Mouse (Mus musculus) Muller cell, postnatal 12 days (primary cell): Measurements from ENCODE around the gene Palm.

Experiments used
- DNase-seq: peaks from one replicate; pipeline ENCODE4 v3.0.0-alpha.2; 2015; ENCODE audit errors: inconsistent ontology term

Palm gene

DNA sequence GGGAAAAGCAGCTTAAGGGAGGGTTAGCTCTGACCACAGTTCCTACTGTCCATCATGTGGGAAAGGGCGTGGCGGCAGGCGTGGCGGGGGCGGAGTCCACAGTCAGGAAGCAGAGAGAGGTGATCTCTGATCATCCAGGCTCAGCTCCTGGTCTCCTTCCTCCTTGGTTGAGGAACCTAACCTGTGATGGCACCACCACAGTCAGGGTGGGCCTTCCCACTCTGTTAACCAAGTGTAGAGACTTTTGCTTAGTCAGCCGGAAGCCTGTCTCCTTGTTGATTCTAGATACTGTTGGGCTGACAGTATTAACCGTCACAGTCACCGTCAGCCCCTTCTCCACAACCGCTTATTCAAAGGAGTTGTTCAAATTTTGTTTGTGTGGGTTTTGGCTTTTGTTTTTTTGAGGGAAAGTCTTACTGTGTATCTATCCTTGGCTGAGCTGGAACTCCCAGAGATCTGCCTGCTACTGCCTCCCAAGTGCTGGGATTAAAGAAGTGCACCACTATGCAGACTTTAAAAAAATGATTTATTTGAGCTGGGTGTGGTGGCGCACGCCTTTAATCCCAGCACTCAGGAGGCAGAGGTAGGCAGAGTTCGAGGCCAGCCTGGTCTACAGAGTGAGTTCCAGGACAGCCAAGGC, 5.0 kb downstream of the Palm start:
- DNase-seq = no peak

DNA sequence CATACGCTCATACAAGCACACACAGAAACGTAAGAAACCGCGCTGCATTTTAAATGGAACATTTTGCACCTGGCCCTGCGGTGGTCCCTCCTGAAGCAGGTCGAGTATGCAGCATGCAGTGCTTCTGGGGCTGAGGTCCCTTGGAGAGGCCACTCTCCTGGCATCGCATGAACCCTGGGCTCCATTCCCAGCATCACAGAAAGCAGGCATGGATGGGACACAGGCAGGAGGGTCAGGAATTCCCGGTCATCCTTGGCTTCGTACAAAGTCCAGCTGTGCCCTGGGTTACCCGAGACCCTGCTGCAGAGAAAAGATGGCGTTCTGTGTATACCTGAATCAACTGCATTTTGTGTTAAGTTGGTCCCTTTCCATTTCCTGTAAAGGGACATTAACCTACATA, 7.1 kb downstream of the Palm start:
- no peak for DNase-seq

DNA sequence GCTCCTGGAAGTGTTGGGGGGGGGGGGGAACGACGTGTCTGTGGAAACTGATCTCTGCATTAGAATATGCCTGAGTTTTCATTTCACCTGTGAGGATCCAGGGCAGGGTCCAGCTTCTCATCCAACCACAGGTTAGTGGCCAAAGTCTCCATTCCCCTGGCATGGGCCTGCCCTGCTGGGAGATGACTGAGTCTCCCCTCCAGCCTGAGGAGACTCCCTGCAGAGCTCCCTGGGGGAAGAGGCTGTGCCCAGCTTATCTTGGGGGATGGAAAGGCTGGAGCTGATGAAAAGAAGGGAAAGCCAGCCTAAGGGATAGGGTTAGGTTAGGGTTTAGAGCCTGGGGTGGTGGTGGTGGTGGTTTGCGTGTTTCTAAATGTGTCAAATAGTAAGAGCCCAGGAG, 8.5 kb downstream of the Palm start:
- DNase-seq = no peak

DNA sequence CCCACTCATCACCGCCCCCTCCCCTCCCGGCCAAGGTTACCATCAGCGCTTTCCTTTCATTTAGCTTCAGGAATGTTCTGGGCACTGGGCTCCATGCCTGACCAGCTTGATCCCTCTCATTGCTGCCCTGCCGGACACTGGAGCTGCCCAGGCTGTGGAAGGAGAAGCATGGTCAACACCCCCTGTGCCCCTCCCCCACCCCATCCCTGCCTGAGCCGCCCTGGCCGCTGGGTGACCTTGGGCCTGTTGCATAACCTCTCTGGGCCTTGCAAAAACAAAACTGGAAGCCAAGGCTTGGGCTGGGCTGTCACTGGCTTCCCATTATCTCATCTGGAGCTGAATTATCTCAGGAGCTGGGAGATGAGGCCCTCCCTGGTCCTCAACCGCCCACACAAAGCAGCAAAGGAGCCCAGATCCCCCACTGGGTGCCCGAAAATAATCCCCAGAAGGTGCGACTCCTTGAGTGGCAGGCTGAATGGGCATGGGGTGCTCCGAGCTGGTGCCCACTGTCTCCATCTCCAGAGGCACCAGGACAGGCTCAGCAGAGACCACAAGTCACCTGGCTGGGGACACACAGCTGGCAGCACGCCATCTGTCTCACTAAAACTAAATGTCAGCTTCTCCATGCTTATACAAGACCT, 9.1 kb downstream of the Palm start:
- peak; percentile 96 for DNase-seq

DNA sequence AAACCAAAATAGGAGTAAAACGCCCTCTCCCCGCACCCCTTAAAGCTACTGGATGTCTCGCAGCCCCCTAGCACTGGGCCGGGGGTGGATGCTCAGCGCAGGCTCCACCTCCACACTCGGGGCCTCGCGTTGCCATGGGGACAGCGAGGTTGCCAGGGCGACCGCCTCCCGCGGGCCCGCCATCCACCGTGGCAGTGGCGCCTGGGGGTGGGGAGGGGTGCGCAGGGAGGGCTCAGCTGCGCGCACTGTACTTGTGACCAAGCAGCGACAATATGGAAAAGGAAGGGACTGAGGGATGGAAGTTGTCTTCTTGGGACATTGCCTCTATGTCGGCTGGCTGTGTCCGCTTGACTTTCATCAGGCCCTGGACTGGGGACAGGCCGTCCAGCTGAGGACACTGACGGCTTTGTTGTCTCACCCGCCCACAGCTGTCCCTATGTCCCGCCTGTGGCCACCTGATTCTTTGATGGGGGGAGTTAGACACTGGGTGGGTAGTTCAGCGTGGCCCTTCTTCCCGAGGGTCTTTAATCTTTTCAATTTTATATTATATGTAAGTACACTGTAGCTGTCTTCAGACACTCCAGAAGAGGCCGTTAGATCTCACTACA, 10.4 kb downstream of the Palm start:
- DNase-seq = peak; percentile 74

DNA sequence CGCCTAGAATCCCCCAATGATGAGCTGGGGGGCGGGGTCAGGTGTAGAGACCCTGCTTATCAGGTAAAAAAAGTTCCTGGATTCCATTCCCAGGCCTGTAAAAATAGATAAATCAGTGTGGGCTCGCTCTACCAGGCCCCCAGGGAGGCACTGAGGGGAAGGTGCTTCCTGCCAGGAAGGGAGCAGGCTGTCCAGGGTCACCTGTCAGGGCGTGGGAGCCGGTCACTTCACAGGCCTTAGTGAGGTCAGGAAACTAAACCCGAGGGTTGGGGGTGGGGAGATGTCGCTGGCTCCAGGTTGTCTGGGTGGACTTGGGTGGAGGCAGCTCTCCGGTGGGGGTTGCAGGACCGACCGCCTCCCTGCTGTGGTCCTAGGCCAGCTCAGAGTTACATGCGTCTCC, 12.3 kb downstream of the Palm start:
- DNase-seq = no peak

DNA sequence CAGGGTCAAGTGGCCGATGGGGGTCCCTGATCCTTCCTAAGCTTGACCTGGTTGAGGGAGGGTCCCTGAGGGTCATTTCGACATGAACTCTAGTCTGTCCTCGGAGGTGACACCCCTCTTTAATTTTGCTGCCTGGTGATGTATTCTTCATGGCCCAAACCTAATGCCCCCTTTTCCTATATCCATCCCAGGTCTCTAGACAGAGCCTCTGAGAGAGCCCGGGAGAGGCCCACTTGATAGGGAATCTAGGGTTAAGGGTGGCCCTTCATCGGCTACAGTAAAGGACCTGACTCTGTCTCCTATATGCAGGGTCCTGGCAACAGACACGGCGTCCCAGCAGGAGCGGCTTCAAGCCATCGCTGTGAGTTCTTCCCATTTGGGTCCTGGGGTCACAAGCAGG, 13.0 kb downstream of the Palm start:
- no peak for DNase-seq

DNA sequence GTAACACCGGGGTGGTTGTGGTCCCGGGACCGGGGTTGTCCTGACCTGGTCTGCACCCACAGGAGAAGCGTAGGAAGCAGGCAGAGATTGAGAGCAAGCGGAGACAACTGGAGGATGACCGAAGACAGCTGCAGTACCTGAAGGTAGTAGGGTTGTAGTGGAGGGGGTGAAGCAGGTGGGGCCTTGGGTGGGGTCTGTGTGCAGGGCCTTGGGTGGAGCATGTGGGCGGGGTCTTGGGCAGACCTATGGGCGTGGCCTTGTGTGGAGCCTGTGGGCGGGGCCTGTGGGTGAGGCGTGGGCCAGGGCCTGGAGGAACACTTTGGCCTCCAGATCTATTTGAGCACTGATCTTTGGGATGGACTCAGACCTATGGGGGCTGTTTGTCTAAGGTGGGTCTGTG, 13.6 kb downstream of the Palm start:
- DNase-seq = no peak

DNA sequence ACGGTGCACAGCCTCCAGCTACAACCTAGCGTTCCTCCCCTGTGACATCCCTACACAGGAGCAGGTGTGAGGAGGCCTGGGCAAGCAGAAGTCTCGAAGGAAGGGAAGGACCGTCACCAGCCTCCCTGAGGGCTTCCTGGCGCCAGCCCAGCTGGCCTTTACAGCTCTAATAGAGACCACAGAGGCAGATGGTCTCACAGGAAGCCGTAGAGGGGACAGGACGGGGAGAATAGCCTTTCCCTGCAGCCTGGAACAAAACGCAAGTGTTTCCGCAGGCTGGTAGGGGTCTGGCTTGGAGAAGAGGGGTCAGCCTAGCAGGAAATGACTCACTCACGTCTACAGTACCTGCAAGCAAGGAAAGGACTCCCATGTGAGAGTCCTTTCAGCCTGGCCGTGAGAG, 14.5 kb downstream of the Palm start:
- DNase-seq = no peak

DNA sequence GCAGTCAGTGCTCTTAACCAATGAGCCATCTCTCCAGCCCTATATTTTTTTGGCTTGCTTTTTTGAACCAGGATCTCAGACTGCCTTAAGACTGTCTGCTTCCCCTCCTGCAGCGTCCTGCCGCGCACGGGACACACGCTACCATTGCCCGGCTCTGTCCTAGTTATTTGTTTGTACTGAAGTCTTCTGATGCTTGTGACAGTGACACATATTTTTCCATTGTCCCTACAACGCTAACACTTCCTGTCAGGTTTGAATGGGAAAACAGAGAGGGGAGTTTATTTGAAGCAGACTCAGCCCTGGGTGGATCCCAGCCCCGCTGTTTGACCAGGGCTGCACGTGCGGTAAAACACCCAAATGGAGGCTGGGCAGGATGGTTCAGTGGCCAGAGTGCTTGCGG, 15.4 kb downstream of the Palm start:
- no peak for DNase-seq

DNA sequence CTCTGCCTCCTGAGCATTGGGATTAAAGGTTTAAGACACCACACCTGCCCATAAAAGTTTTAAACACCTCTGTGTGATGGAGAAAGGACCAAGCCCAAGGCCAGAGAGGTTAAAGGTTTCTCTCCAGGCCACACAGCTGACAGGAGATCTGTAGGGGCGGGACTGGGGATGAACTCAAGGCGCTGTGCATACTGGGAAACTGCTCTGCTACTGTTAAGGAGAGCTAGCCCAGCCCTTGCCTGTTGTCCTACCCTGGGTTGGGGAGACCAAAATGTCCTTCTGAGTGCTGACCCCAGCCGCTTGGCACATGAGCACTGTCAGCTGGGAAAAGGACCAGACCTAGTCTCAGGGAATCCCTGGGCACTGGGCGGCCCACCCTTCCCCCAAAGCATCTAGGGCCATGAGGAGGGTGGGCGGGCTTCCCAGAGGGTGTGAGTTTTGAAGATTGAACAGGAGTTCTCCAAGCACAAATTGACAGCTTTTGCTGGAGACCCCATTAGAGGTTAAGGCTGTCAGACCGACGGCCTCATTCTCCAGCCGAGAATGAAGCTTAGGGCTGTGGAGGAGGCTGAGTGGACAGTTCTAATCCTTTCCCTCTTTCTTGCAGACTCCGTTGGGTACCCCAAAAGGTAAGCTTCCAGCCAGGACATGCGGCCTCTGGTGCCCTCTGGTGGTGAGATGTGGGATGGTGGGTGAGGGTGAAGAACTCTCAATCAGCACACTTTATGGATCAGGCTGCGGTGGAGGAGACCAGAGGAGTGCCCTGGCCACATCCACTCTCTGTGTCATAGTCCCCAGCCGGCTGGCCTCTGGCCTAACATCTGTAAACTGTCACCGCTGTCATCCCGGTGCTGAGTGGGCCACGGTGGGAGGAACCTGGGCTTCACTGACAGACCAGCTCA, 18.6 kb downstream of the Palm start:
- peak; percentile 82 for DNase-seq

DNA sequence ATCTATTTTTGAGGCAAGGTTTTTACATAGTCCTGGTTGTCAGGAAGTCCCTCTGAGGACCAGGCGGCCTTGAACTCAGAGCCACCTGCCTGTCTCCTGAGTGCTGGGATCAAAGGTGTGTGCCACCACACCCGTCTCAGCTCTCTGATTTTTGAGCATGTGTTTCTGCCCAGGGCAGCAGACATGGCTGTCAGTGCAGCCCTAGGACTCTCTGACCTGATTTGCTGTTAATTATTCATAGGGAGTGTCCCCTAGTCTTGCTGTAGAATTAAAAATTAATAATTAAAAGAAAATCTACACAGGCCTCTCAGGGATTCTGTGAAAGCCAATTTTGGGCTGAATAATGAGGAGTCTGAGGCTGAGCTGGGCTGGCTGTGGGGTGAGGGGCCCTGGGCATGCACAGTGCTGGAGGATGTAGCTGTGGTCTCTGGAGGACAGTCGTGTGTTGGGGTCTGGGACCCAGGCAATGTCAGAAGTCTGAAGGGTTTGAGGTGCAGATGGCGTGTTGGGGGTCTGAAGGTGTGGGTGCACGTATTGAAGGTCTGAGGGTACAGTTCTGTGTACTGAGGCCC, 21.0 kb downstream of the Palm start:
- DNase-seq = no peak

DNA sequence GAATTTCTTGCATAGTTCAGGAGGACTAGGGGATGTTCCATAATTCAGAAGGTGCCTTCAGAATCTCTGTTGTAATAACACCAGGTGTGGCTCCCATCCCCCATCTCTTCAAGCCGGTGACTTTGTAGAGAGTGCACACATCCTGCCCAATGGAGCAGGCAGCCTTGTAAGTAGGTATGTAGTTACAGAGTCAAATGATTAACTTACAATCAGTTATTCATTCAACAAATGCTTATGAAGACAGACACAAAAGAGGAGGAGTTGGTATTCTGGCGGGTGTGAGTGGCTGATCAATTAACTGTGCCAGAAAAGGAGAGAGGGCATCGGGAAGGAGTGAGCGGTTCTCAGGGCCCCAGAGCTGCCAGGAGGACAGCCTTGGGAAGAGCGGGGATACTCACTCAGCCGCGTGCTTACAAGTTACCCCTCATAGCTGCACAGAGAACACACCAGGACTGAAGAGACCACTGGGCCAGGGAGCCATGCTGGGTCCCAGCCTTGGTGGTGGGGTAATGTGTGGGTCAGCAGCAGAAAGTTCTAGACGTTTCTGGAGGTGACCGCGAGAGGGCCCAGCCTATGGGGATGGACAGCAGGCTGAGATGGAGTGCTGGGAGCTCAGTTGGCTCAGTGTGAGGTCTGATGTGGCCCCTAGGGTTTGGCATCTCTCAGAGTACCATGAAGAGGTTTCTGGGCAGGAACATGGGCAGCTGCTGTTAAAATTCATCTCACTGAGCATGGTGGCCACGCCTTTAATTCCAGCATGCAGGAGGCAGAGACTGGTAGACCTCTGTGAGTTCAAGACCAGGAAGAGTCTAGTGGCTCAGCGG, 22.5 kb downstream of the Palm start:
- DNase-seq = no peak

DNA sequence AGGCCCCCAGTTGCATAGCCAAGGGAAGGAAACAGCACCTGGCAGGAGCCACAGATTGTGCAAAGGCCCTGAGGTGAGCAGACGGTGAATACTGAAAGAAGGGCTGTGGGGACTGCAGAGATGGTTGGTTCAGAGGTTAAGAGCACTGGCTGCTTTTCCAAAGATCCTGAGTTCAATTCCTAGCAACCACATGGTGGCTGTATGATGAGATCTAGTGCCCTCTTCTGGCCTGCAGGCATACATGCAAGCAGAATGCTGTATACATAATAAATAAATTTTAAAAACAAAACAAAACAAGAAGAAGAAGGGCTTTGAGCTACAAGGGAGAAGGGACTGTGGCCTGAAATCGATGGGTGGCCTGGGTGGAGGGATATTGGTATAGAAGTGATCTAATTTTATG, 23.7 kb downstream of the Palm start:
- no peak for DNase-seq

DNA sequence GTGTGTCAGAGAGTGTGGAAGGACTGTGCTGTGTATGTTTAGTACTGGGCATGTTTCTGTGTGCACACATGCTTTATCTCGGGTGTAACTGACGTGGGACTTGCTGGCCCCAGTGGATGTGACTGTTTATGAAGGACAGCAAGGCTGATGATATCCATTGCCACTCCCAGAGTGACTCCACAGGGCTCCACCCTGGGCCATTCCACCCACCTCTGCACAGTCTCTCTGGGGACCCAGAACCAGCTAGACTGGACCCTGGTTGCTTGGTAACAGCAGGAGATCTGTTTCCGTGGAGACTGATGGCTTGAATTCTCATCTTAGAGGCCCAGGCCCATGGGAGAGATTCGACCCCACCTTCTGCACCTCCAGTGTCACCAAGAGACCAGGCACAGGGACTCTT, 24.9 kb downstream of the Palm start:
- no peak for DNase-seq

DNA sequence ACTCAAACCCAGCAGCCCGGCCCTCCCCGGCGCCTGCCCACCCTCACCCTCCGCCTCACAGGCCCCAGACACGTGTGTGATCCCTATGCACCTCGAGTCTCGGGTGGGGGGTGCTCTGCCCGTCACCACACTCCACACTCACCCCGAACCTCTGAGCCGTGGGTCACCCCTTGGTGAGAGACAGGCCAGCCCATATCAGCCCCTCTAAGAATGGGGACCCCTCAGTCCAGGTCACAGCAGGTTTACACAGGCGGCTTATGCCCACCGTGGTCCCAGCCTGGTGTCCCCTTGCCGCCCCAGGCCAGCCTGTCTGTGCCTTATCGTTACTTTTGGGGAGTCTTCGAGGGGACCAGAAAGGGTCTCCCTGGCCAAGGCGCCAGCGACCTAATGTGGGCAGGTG, 26.2 kb downstream of the Palm start:
- DNase-seq = no peak

DNA sequence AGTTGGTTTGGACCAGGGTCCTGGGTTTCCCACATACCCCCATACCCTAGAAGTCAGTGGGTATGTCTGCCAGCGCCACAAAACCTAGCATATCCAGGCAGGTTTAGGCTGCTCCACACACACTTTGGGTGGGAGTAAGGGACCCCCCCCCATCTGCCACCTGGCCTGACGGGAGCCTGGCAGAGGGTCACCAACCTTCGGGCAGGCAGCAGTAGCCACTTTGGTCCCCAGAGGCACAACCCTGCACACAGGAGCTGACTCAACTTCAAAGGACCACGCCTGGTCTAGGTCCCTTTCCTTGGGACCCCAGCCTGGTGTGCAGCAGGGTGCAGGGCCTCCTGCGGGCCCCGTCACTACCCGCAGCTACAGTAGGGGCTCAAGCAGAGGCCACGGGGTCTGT, 26.9 kb downstream of the Palm start:
- no peak for DNase-seq

DNA sequence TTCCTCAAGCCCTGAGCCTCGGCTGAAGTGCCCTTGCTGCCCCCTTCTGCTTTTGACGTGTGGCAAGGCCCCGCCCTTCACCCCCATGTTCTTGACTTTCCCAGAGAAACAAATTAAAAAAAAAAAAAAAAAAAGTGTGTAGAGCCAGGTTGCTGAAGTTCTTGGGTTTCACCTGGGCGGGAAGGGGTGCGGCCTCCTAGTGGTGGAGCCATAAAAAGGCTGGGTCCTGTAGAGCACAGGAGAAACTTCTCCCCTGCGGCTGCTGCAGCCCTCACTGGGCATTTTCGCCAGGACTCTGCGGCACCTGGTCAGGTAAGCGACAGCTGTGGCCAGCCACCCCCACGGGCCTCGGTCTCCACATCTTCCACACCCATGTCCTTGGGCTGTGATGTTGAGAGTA, 27.4 kb downstream of the Palm start, which contains the start of gene Misp:
Misp (plus strand) TSS at position 208 of the 400 bp plus-strand sequence.
- no peak for DNase-seq

DNA sequence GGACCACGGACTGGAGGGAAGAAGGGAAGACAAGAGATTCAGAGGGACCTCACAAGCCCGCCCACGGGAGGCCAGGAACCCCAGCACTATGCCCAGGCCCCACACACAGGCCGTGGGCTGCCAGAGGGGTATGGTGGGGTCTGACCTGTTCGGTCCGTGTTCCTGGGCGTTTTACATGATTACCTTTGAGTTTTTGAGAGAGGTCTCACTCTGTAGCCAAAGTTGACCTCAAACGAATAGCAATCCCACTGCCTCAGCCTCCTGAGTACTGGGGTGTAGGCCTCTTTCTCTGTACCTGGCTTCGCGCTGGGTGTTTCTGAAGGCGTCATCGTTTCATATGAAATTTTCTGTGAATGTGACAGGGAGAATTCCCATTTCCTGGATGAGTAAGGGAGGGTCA, 28.4 kb downstream of the Palm start:
- DNase-seq = no peak

DNA sequence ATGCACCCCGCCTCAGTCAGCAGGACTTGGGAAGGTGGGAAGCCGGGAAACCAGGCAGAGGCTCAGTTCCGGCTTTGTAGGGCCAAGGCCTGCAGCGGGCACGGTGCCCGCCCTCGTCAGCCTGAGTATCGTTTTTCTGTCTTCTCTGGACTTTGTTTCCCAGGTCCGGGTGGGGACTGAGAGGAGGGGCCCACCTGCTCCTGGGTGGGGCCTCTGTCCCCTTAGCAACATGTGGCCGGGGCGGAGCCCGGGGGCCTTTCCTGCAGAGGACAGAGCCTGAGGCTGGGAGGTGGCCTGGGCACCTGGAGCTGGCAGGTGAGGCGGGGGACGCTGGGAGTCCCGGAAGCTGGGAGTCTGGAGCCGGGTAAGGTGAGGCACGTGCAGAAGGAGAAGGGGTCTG, 29.0 kb downstream of the Palm start:
- DNase-seq = no peak

DNA sequence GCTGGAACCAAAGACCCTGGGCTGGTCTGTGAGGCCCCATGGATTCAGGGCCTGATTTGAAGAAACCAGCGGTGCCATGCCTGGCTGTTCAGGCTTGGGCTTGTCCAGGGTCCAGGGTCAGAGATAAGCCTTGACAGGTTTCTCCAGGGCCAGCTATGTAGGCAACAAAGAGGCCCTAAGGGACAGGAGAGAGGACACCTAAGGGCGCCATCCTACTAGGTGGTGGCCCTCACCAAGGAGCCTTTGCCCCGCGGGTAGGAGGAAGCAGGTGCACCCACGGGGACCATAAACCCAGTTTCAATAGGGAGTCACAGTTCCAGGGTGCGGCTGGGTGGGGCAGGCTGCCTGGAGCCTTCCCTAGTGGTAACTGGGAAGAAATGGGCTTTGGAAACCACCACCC, 29.6 kb downstream of the Palm start:
- DNase-seq = no peak
